Mouse (Mus musculus) midbrain, postnatal 0 days (tissue): ENCODE measurements at regions not wholly inside any gene's neighbourhood (a gene's known extent, or its start where the extent isn't known, plus 50 kb on each side); places are given as distances from the start of the nearest gene placed in this dataset.

Experiments used
- ATAC-seq: fragments of 200-750 bp; cut with Nextera tagmentation; 2 replicates; pipeline ENCODE4 v1.8.0; 2017; ENCODE audit warnings: moderate number of reproducible peaks, mild to moderate bottlenecking, moderate TSS enrichment, moderate library complexity; ENCODE audit not compliant: low FRiP score
- DNase-seq: peaks from one replicate; pipeline ENCODE4 v3.0.0-alpha.2; 2015; ENCODE audit warnings: low spot score
- H3K27ac ChIP-seq: fragments of 300-500 bp; sonication (generic); 2 replicates; pipeline ENCODE4 v1.5.1; 2014; ENCODE audit warnings: low read depth, mild to moderate bottlenecking, low read length, mixed read lengths
- H3K27me3 ChIP-seq: fragments of 300-500 bp; sonication (generic); 2 replicates; pipeline ENCODE4 v1.6.1; 2014; ENCODE audit warnings: low read length, control low read depth, mixed read lengths; ENCODE audit not compliant: insufficient read depth
- H3K36me3 ChIP-seq: fragments of 300-500 bp; sonication (generic); 2 replicates; pipeline ENCODE4 v1.6.1; 2014; ENCODE audit warnings: low read length, control low read depth, mixed read lengths; ENCODE audit not compliant: insufficient read depth
- H3K4me1 ChIP-seq: fragments of 300-500 bp; sonication (generic); 2 replicates; pipeline ENCODE4 v1.6.1; 2014; ENCODE audit warnings: mild to moderate bottlenecking, control low read depth, antibody characterized with exemption, low read length, mixed read lengths; ENCODE audit not compliant: insufficient read depth
- H3K4me2 ChIP-seq: fragments of 300-500 bp; sonication (generic); 2 replicates; pipeline ENCODE4 v1.6.1; 2014; ENCODE audit warnings: low read depth, mild to moderate bottlenecking, low read length, mixed read lengths; ENCODE audit not compliant: poor library complexity, severe bottlenecking
- H3K4me3 ChIP-seq: fragments of 300-500 bp; sonication (generic); 2 replicates; pipeline ENCODE4 v1.5.1; 2014; ENCODE audit warnings: low read depth, mild to moderate bottlenecking, low read length, moderate library complexity
- H3K9ac ChIP-seq: fragments of 300-500 bp; sonication (generic); replicated peaks from 2 replicates; pipeline ENCODE4 v1.6.1; 2014; ENCODE audit warnings: mild to moderate bottlenecking, low read length, moderate library complexity, mixed read lengths; ENCODE audit not compliant: poor library complexity, severe bottlenecking
- H3K9me3 ChIP-seq: fragments of 300-500 bp; sonication (generic); 2 replicates; pipeline ENCODE4 v1.6.1; 2016; ENCODE audit warnings: low read length, control low read depth
- CTCF ChIP-seq: IDR thresholded peaks from 2 replicates; pipeline ENCODE4 v1.5.1; 2016; ENCODE audit warnings: antibody characterized with exemption, mild to moderate bottlenecking
- WGBS: fragments of 180-500 bp; shearing (Covaris S2); extraction: QIAGEN DNeasy Blood & Tissue Kit; methylation state at CpG from one replicate; pipeline ENCODE4 v1.1.7; 2014; 5-methylcytosine and 5-hydroxymethylcytosine counted together

GRCm38 (mm10) chr2:138640654-138641053 lies 384.3 kb downstream of the Btbd3 start:
- Histone ChIP-seq H3K9me3 (no peaks in the 10 kb centered on the region), H3K4me3 (no peak overlapping the region), H3K4me1 (no peaks in the 10 kb centered on the region), H3K36me3 (no peaks in the 10 kb centered on the region), H3K27ac (no peak overlapping the region), H3K27me3 (no peaks in the 10 kb centered on the region), H3K4me2 (no peak overlapping the region), H3K9ac (no peak overlapping the region)
- DNase-seq = no peak
- 94% methylated on average over 2 of the region's 2 CpGs for WGBS
- TF ChIP-seq CTCF = no peak
- ATAC-seq = no peak

- no peak for TF ChIP-seq CTCF
- ATAC-seq (no peak), DNase-seq (no peak)
- H3K4me2 ChIP-seq = no peak overlapping the region
- no peaks in the 10 kb centered on the region for H3K36me3 ChIP-seq
- WGBS = 36% methylated on average over 1 of the region's 1 CpGs
- H3K27me3 ChIP-seq = no peaks in the 10 kb centered on the region
- H3K4me3 ChIP-seq = no peak overlapping the region
- no peaks in the 10 kb centered on the region for H3K9me3 ChIP-seq
- no peak overlapping the region for H3K27ac ChIP-seq
- H3K9ac ChIP-seq = no peak overlapping the region
- no peaks in the 10 kb centered on the region for H3K4me1 ChIP-seq
These were observed 385.0 kb downstream of the Btbd3 start for GRCm38 (mm10) chr2:138641335-138641734.

- no peak overlapping the region for H3K4me2 ChIP-seq
- ATAC-seq = no peak
- H3K4me1 ChIP-seq = no peaks in the 10 kb centered on the region
- H3K27ac ChIP-seq = no peak overlapping the region
- no peak for DNase-seq
- no peaks in the 10 kb centered on the region for H3K9me3 ChIP-seq
- H3K36me3 ChIP-seq = no peaks in the 10 kb centered on the region
- WGBS = 22% methylated on average over 3 of the region's 3 CpGs
- peak; percentile 32; the same call in 1 of the 2 replicates for TF ChIP-seq CTCF
- no peaks in the 10 kb centered on the region for H3K27me3 ChIP-seq
- no peak overlapping the region for H3K4me3 ChIP-seq
- H3K9ac ChIP-seq = no peak overlapping the region
These were observed 392.3 kb downstream of the Btbd3 start for GRCm38 (mm10) chr2:138648616-138649015.

- Histone ChIP-seq H3K4me3 (no peak overlapping the region), H3K9ac (no peak overlapping the region), H3K27ac (no peak overlapping the region), H3K4me2 (no peak overlapping the region), H3K9me3 (no peaks in the 10 kb centered on the region), H3K27me3 (no peaks in the 10 kb centered on the region), H3K4me1 (no peaks in the 10 kb centered on the region), H3K36me3 (no peaks in the 10 kb centered on the region)
- DNase-seq = peak; percentile 32
- ATAC-seq = no peak
- TF ChIP-seq CTCF = no peak
These were observed 403.0 kb downstream of the Btbd3 start for GRCm38 (mm10) chr2:138659376-138659775.

GRCm38 (mm10) chr2:138670307-138670706 lies 413.9 kb downstream of the Btbd3 start:
- Histone ChIP-seq H3K4me2 (no peak overlapping the region), H3K9ac (no peak overlapping the region), H3K4me1 (0 out of 2 replicates have a peak, but pooled peaks cover 3% of the 10 kb centered on the region), H3K27me3 (no peaks in the 10 kb centered on the region), H3K4me3 (no peak overlapping the region), H3K9me3 (no peaks in the 10 kb centered on the region), H3K36me3 (no peaks in the 10 kb centered on the region), H3K27ac (no peak overlapping the region)
- ATAC-seq (no peak), DNase-seq (no peak)
- no peak for TF ChIP-seq CTCF

GRCm38 (mm10) chr2:138674801-138675200 lies 418.4 kb downstream of the Btbd3 start:
- ATAC-seq (no peak), DNase-seq (no peak)
- no peak for TF ChIP-seq CTCF
- Histone ChIP-seq H3K9ac (no peak overlapping the region), H3K4me2 (no peak overlapping the region), H3K4me3 (no peak overlapping the region), H3K9me3 (no peaks in the 10 kb centered on the region), H3K36me3 (no peaks in the 10 kb centered on the region), H3K27me3 (no peaks in the 10 kb centered on the region), H3K27ac (no peak overlapping the region), H3K4me1 (0 out of 2 replicates have a peak, but pooled peaks cover 3% of the 10 kb centered on the region)
